Mouse (Mus musculus) brown adipose tissue, adult 24 weeks (tissue): ENCODE results near the gene Chrng. TPM values are rescaled to one million over a fixed set of nuclear protein-coding genes. Genes with fewer than 3 reads are reported as not detected.

Source experiments
- H3K27ac ChIP-seq: fragments of 200-500 bp; replicated peaks from 2 replicates; pipeline ENCODE4 v1.5.1; 2012; ENCODE audit warnings: low read depth, mild to moderate bottlenecking, low read length
- H3K4me1 ChIP-seq: fragments of 200-500 bp; 2 replicates; pipeline ENCODE4 v1.6.1; 2012; ENCODE audit warnings: low read length, mixed read lengths; ENCODE audit not compliant: control insufficient read depth, insufficient read depth, insufficient read length
- H3K4me3 ChIP-seq: fragments of 200-500 bp; 2 replicates; pipeline ENCODE4 v1.5.1; 2012; ENCODE audit warnings: low read depth, mild to moderate bottlenecking, low read length, moderate library complexity; ENCODE audit not compliant: insufficient read depth
- polyA plus RNA-seq: library from polyadenylated mRNA; stranded (reverse); fragments of >200 nt; gene quantifications from 2 replicates; pipeline ENCODE4 v1.2.4, GENCODE M21; 2012; ENCODE audit not compliant: missing spikeins, insufficient read depth, insufficient read length

Chrng gene
- polyA plus RNA-seq, 1 experiment = not detected

GRCm38 (mm10) chr1:87259316-87259715 lies 54.9 kb downstream of the Chrng start:
- no peaks in the 10 kb centered on the region for H3K4me1 ChIP-seq
- no peak overlapping the region for H3K4me3 ChIP-seq

More at GRCm38 (mm10) chr1:87259316-87259715, 54.9 kb downstream of the Chrng start:
- H3K27ac ChIP-seq = no peak overlapping the region

Other genes with a start within 250 kb of the Chrng start
- gene Alppl2, start 114.7 kb upstream of the Chrng start, polyA plus RNA-seq = not detected in 2 replicates
- not detected in 2 replicates for gene Alpi, start 103.1 kb upstream of the Chrng start, polyA plus RNA-seq
- not detected in 2 replicates for gene Akp3, start 79.7 kb upstream of the Chrng start, polyA plus RNA-seq
- gene Ecel1, start 48.1 kb upstream of the Chrng start, polyA plus RNA-seq = not detected in 2 replicates
- gene Prss56, start 21.3 kb upstream of the Chrng start, polyA plus RNA-seq = not detected in 2 replicates
- not detected in 2 replicates for gene Chrnd, start 14.1 kb upstream of the Chrng start, polyA plus RNA-seq
- gene Eif4e2, start 9.3 kb downstream of the Chrng start, polyA plus RNA-seq = 77.7 and 83.0 TPM in 2 replicates
- gene Efhd1, start 59.7 kb downstream of the Chrng start, polyA plus RNA-seq = 3.3 and 10.2 TPM in 2 replicates
- 25.6 and 32.1 TPM in 2 replicates for gene Gigyf2, start 122.3 kb downstream of the Chrng start, polyA plus RNA-seq
- gene Kcnj13, start 190.1 kb downstream of the Chrng start, polyA plus RNA-seq = not detected in 2 replicates